Comparison of ENCODE assay signal across 9 mouse cellular contexts in genomic region chr5:101669381-101669780, GRCm38 (mm10). TPM values are rescaled to one million over a fixed set of nuclear protein-coding genes. Genes with fewer than 3 reads are reported as not detected.
DNase-seq lines count a peak whose midpoint lies in the region; ATAC-seq lines count a peak whose summit lies in the region.
"Had no signal": no experiment of that assay in that cellular context is flagged by ENCODE, and none has a peak within 500 bp of the region (broad histone marks: within the 10 kb centered on the region; RNA-seq: fewer than 3 reads in every experiment).

No protein-coding gene starts in this region.

- H3K9ac ChIP-seq in intestine, embryonic 14.5 days (ENCODE audit: low read length), result no peak overlapping the region
- H3K9ac ChIP-seq in intestine, embryonic 15.5 days, result no peak overlapping the region
- no peak overlapping the region for H3K9ac ChIP-seq in limb, embryonic 13.5 days

- no peaks in the 10 kb centered on the region for H3K9me3 ChIP-seq in intestine, embryonic 14.5 days (ENCODE audit: control insufficient read depth, low read length)
- no peaks in the 10 kb centered on the region for H3K9me3 ChIP-seq in intestine, embryonic 15.5 days
- H3K9me3 ChIP-seq in limb, embryonic 13.5 days, result no peaks in the 10 kb centered on the region

- H3K4me3 ChIP-seq in intestine, embryonic 14.5 days (ENCODE audit: low read depth, low read length), result no peak overlapping the region
- no peak overlapping the region for H3K4me3 ChIP-seq in intestine, embryonic 15.5 days (replicated peaks)
- no peak overlapping the region for H3K4me3 ChIP-seq in limb, embryonic 13.5 days

- peaks cover 64% of the 10 kb centered on the region for H3K27me3 ChIP-seq in intestine, embryonic 14.5 days (replicated peaks; ENCODE audit: control insufficient read depth, insufficient read depth, low read length)
- peaks cover 48% of the 10 kb centered on the region for H3K27me3 ChIP-seq in intestine, embryonic 15.5 days (replicated peaks)
- peaks cover 64% of the 10 kb centered on the region for H3K27me3 ChIP-seq in limb, embryonic 13.5 days
- peaks cover 6% of the 10 kb centered on the region for H3K27me3 ChIP-seq in splenic B cell, adult 2 months (ENCODE audit: control insufficient read depth, insufficient read depth, low read length, poor library complexity, severe bottlenecking)

- peaks cover 12% of the 10 kb centered on the region for H3K4me1 ChIP-seq in intestine, embryonic 14.5 days (replicated peaks; ENCODE audit: control insufficient read depth, insufficient read depth, low read length)
- peaks cover 10% of the 10 kb centered on the region for H3K4me1 ChIP-seq in intestine, embryonic 15.5 days (replicated peaks)
- H3K4me1 ChIP-seq in limb, embryonic 13.5 days, result peaks cover 12% of the 10 kb centered on the region

- no peak overlapping the region for H3K4me2 ChIP-seq in intestine, embryonic 14.5 days (ENCODE audit: low read length)
- no peak overlapping the region for H3K4me2 ChIP-seq in intestine, embryonic 15.5 days (replicated peaks)
- H3K4me2 ChIP-seq in limb, embryonic 13.5 days (replicated peaks), result peak overlapping the region; percentile 26; the same call in 1 of the 2 replicates

- H3K27ac ChIP-seq in intestine, embryonic 14.5 days (ENCODE audit: low read depth), result no peak overlapping the region
- H3K27ac ChIP-seq in intestine, embryonic 15.5 days, result no peak overlapping the region
- no peak overlapping the region for H3K27ac ChIP-seq in limb, embryonic 13.5 days

- DNase-seq in intestine, embryonic 14.5 days (ENCODE audit: low spot score), result peak; percentile 67
- DNase-seq in MN1 (ENCODE audit: low spot score), result peak; percentile 8
- DNase-seq in embryo, embryonic 9.5 days (ENCODE audit: extremely low spot score), result peak; percentile 69
- DNase-seq in splenic B cell, adult 2 months (ENCODE audit: low read depth, low spot score), result peak; percentile 27
- no peak for DNase-seq in T-cell, adult 2 months (ENCODE audit: low spot score)
- DNase-seq in testis, postnatal 10 days (ENCODE audit: low spot score), result no peak

- no peaks in the 10 kb centered on the region for H3K36me3 ChIP-seq in intestine, embryonic 14.5 days (ENCODE audit: control insufficient read depth, insufficient read depth, low read length)
- H3K36me3 ChIP-seq in intestine, embryonic 15.5 days, result no peaks in the 10 kb centered on the region
- no peaks in the 10 kb centered on the region for H3K36me3 ChIP-seq in limb, embryonic 13.5 days
- H3K36me3 ChIP-seq in splenic B cell, adult 2 months (ENCODE audit: control insufficient read depth, insufficient read depth, low read length, poor library complexity, severe bottlenecking), result no peaks in the 10 kb centered on the region

- no peak for ATAC-seq in intestine, embryonic 14.5 days (replicated peaks; ENCODE audit: low FRiP score, low TSS enrichment, low read depth)
- ATAC-seq in intestine, embryonic 15.5 days, result no peak
- ATAC-seq in limb, embryonic 13.5 days (ENCODE audit: low FRiP score, low read depth), result no peak

- WGBS in intestine, embryonic 14.5 days, result 3% methylated on average over 15 of the region's 15 CpGs
- WGBS in intestine, embryonic 15.5 days, result 3% methylated on average over 15 of the region's 15 CpGs
- 2% methylated on average over 15 of the region's 15 CpGs for WGBS in limb, embryonic 13.5 days

RNA-seq across cellular contexts. Expression of gene Nkx6-1, which starts 4.6 kb away (rescaled TPM):
- 1.4 TPM in 1 of 2 replicates, not detected in the other for polyA plus RNA-seq in intestine, embryonic 14.5 days (2014; fragmentation: Nextera tagmentation; extraction: Ambion mirVana)
- polyA plus RNA-seq in intestine, embryonic 15.5 days (2015; fragmentation: Nextera tagmentation; extraction: Ambion mirVana), result 1.5 and 1.9 TPM in 2 replicates
- polyA plus RNA-seq in limb, embryonic 13.5 days (2015; fragmentation: Nextera tagmentation; extraction: Ambion mirVana), result 0.13 and 0.14 TPM in 2 replicates
- polyA plus RNA-seq: large intestine, adult 2 months had no signal

Comparison
In these comparisons a context has a peak if more than half of its experiments do, and no peak if none do; other contexts are left out.
1. DNase-seq: peak in intestine, embryonic 14.5 days (single experiment), MN1 (single experiment), embryo, embryonic 9.5 days (single experiment) and splenic B cell, adult 2 months (single experiment); none in T-cell, adult 2 months (single experiment) and testis, postnatal 10 days (single experiment).